Mouse (Mus musculus) lung, postnatal 4 days (tissue): ENCODE results near the gene Obsl1.

ENCODE experiments used
- DNase-seq, 2 experiments: peaks; one replicate each; pipeline ENCODE4 v3.0.0; 2021

Obsl1 gene

GRCm38 (mm10) chr1:75486561-75486960 lies 19.7 kb downstream of the Obsl1 start:
- DNase-seq, result peak in 1 of 2 experiments; percentile 19

DNA sequence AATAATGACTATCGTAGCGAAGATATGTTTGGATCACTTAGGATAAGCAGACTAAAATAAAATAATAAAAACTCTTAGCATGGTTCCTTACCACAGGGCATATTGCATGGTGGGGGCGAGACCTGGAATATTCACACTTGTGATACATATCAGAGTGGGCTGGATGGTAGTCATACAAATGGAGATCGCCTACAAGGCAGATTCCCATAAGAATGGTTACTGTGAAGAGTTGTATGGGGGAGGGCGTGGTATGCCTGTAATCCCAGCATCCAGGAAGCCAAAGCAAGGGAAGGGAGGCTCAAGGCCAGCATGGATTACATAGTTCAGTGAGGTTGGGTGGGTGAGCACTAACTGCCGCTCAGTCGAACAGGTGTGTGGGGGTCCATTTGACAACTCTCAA lies 25.5 kb downstream of the Obsl1 start:
- no peak for DNase-seq

- DNase-seq, result peak in 1 of 2 experiments; percentile 23
Measured at GRCm38 (mm10) chr1:75480036-75480435, 26.2 kb downstream of the Obsl1 start.

DNA sequence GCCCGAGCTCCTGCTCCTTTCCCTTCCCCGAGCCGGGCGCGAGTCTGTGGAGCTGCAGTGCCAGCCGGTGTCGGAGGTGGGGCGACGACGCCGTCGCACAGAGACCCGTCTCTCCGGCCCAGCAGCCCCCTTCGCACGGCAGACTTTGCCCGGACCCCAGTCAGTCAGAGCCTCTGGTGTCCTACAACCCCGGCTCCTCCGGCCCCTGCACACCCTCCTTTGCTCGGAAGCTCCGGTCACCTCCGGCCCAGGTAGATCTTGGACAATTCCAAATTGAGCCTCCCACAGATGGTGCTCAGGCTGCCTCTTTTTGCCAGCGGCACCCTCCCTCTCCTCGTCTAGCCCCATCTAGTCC lies 26.6 kb downstream of the Obsl1 start:
- no peak for DNase-seq

- peak; percentile 98 for DNase-seq
Measured at GRCm38 (mm10) chr1:75478916-75479634, 27.2 kb downstream of the Obsl1 start, which contains the start of the genes Chpf and Tmem198. Chpf (minus strand) TSS chr1:75479307. Tmem198 (plus strand) TSS chr1:75479532.

DNA sequence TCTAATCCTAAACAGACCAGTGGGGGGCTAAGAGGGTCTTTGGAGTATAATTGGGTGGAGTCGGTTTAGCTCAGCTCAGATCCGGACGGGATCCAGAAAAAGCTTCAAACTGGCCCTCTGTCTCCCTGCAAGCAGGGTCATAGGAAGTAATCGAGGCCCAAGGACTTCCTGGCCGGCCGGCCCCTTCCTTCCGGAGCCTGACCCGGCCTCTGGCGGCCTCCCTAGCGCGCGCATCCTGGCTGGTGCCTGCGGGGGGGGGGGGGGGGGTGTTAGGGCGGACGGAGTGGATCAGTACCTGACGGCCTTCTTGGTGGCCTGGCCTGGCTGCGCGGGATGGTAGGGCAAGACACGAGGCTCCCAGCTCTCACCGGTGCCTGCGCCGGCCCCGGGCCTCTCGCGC lies 27.8 kb downstream of the Obsl1 start:
- DNase-seq, result peak; percentile 59 to 82

GRCm38 (mm10) chr1:75477966-75478290 lies 28.3 kb downstream of the Obsl1 start:
- DNase-seq, result no peak

DNA sequence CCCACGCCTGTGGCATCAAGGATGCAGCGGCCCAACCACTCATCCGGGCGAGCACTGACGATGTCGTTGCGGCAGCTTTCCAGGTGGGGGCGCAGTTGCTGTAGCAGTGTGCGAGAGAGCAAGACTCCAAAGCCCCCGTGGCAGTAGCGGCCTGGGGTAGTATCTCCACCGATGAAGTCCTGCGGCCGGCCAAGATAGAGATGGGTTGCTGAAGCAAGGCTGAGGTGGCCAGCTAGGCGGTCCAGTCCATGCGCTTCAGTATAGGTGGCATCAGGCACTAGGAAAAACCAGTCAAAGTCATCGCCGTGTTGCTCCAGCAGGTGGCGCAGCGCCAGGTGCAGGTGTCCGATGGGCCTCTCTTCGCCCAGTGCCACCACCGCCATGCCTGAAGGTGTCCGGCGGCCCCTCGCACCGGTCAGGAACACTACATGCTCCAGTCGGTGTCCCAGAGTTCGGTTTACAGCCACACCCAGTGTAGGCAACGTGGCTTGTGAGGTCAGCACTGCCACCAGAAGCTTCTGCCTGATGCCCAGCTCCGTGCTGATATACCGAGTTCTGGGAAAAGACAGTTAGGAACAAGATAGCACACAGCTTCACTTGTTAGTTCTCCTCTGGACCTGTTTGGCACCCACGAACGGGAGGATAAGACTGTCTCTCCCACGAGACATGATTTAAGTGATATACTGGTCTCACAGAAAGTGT lies 28.8 kb downstream of the Obsl1 start:
- peak; percentile 84 to 88 for DNase-seq

GRCm38 (mm10) chr1:75476441-75476840 lies 29.8 kb downstream of the Obsl1 start:
- DNase-seq, result peak in 1 of 2 experiments; percentile 21

DNA sequence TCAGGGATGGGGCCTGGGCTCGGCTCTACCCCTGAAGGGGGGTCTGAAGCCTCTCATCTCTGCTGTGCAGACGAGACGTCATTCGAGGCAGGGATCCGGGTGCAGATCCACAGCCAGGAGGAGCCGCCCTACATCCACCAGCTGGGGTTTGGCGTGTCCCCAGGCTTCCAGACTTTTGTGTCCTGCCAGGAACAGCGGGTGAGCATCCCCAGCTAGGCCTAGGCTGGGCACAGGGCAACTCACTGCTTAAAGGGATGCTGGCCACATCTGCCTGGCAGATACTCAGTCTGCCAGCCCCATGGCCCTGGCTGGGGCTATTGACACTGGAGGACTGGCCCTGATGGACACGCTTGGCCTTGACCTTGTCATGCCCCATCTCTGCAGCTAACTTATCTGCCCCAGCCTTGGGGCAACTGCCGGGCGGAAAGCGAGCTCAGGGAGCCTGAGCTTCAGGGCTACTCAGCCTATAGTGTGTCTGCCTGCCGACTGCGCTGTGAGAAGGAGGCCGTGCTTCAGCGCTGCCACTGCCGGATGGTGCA lies 36.9 kb downstream of the Obsl1 start:
- peak in 1 of 2 experiments; percentile 19 for DNase-seq

DNA sequence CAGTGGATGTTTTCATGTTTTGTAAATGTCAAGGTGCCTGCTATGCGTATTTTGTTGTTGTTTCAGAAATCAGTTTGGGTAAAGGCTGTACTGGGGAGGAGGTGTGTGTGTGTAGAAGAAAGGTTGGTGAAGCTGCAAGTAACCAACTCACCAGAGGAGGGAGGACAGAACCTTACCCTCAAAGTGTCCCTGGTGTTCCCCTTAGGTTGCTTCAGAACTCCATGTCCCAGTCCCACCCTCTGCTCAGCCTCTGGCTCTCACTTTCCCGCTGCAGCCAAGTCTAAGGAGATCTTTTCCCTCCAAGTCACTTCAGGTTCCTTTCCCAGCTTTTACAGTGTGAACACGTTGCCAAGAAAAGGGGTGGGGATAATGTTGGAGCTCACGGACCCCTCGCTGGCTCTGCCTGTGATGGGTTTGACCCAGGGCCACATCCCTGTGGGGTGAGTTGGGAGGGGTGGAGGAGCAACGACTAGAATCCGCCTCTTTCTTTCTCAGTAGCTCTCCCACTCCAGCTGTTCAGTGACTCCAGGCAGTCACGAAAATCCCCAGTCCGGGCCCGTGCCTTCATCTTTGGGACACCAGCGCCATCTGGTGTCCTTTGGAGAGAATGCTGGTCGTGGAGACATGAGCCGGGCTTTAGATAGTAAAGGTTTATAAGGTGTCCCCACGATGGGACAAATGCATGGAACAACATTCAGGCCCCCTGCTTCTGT lies 38.9 kb downstream of the Obsl1 start:
- peak; percentile 77 to 82 for DNase-seq

DNA sequence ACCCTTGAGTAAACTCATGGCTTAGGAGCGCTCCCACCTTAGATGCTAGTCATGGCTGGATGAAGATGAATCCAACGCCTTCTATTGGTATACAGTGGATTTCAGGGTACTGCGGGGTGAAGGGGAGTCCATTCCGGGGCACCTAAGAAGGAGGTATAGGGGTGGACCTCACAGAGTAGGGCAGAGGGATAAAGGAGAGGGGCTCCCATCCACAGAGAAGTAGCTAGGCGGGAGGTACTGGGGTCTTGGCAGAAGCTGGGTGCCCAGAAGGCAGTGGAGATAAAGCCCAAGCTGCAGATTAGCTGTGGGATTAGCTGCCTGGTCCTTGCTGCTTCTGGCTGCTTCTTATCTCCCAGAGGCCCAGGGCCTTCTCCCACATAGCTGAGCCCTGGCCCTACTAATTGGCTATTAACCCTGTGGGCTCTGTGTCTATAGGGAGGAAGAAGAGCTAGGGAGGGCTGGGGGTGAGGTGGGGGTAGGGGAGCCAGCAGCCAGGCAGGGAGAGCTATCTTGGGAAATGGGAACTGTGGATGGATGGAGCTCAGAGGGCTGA lies 42.5 kb downstream of the Obsl1 start:
- no peak for DNase-seq

- DNase-seq, result no peak
Measured at GRCm38 (mm10) chr1:75462636-75463035, 43.6 kb downstream of the Obsl1 start.

- no peak for DNase-seq
Measured at GRCm38 (mm10) chr1:75460297-75460696, 46.0 kb downstream of the Obsl1 start.

- peak; percentile 35 to 47 for DNase-seq
Measured at GRCm38 (mm10) chr1:75458789-75459684, 47.2 kb downstream of the Obsl1 start.

- DNase-seq, result peak; percentile 42 to 54
Measured at GRCm38 (mm10) chr1:75458025-75458788, 48.0 kb downstream of the Obsl1 start.

GRCm38 (mm10) chr1:75457710-75458024 lies 48.6 kb downstream of the Obsl1 start:
- no peak for DNase-seq

GRCm38 (mm10) chr1:75456746-75457564 lies 49.3 kb downstream of the Obsl1 start:
- DNase-seq, result peak; percentile 17 to 22

DNA sequence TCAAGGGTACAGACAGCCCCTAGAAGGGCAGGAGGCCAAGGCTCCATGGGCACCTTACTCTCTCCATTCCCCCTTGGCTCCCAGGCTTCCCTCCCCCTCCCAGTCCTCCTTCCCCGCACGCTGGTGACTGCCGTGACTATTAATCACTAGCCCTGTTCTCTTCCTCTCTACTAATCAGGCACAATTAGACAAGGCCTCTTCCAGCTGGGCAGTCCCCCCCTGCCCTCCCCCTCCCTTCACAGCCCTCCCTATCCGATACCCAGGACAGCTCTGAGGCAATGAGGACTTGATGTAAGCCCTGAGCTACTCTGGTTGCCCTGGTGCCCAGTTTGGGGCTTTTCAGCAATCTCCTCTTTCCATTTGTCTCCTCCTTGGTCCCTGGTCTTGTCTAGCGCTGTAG lies 50.3 kb downstream of the Obsl1 start:
- DNase-seq, result no peak

- DNase-seq, result no peak
Measured at GRCm38 (mm10) chr1:75455433-75455832, 50.8 kb downstream of the Obsl1 start.

GRCm38 (mm10) chr1:75451900-75452299 lies 54.4 kb downstream of the Obsl1 start:
- no peak for DNase-seq
